Mouse (Mus musculus) heart, adult 2 months (tissue): Measurements from ENCODE around the gene Plscr2.

Source experiments
- CTCF ChIP-seq: fragments of 200-600 bp; IDR thresholded peaks from 2 replicates; pipeline ENCODE4 v1.8.1; 2022; ENCODE audit warnings: antibody characterized with exemption, mild to moderate bottlenecking, moderate library complexity
- EP300 ChIP-seq: fragments of 200-500 bp; IDR thresholded peaks from 2 replicates; pipeline ENCODE4 v1.6.1; 2011; ENCODE audit warnings: low read depth, low read length, control low read depth; ENCODE audit not compliant: insufficient read depth

- TF ChIP-seq CTCF (no peak), EP300 (no peak)
Observed at GRCm38 (mm10) chr9:92292922-92293321, 17.5 kb downstream of the Plscr2 start.
